Mouse (Mus musculus): ENCODE measurements at regions not wholly inside any gene's neighbourhood (a gene's known extent, or its start where the extent isn't known, plus 50 kb on each side); places are given as distances from the start of the nearest gene placed in this dataset.
"Not testable (repeated sequence)": the region's sequence is repeated elsewhere in the genome, so short reads cannot be mapped to it uniquely, and the experiment has no call there.

DNA sequence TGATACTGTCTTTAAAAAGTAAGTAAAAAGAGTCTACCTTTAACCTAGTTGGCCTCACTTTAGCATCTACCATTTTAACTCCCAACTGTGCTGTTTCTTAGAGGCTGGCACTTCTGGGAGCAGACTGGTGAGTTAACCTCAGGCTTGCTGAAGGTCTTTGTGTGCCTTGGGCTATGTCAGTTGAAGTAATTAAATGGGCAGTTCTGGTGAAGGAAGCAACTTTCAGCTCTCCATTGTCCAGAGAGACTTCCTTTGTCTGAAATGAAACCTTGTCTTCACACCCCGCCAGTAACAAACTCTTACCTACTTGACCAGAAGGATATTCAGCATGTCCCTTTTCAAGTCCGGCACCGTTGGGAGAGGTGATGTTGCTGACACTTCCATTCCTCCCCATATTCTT, 55.5 kb downstream of the Zfp281 start:
- no peak for DNase-seq

DNA sequence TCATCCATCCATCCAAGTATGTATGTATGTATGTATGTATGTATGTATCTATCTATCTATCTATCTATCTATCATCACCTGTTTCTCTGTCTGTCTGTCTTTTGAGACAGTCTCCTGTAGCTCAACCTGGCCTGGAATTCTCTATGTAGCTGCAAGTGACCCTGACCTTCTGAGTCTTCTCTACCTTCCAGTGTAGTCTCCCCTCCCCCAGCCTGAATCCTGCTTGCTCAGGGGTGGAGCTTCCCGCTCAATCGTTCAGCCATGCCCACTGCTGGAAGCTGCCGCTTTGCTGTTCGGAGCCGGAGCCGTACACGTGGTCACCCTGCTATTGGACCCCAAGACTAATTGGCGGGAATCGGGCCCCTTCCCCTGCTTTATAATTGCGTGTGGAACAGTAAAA, 57.6 kb downstream of the Zfp281 start:
- not testable (repeated sequence) for DNase-seq

DNA sequence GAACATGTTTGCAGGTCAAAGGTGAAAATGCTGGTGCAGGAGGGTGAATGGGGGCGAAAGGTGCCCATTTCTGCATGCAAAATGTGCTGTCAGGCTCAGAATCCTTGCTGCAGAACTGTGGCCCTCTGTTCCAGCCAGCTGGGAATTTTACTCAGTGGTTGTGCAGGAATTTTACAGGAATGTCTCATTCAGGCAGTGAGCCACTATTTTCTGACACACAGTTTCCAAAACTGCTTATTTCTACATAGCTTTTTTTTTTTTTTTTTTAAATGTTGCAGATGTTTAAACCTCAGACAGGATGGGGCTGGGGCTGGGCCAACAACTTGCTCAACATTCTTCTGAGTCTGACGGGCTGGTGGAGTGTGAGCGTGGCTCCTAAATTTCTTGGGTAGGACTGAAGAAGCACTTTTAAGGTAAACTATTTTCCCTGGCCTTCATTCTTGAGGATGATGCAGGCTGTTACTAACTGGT, 58.4 kb downstream of the Zfp281 start:
- DNase-seq: peak; percentile 28

DNA sequence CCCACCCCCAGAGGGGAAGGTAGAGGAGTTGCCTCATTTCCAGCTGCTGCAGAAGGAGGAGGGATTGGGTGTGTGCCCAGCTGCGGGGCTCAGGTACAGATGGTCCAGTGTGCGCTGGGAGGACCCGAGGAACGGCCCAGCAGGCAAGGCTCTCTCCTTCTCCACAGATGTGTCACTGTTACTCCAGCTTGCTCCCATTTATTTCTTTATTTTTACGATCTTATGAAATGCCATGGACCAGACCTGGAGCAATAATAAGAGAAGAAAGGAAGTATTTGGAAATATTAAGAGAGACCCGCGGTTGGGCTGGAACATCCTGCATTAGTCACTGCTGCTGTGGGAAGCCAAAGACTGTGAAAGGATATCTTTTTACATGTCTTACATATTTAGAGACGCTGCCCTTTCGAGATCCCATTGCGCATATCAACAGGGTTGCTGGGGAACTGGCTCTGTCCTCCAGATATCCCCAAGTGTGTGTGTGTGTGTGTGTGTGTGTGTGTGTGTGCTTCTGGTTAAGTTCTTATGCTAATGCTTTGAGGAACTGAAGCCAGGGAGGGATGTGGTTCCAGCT, 58.9 kb downstream of the Zfp281 start:
- no peak for DNase-seq

DNA sequence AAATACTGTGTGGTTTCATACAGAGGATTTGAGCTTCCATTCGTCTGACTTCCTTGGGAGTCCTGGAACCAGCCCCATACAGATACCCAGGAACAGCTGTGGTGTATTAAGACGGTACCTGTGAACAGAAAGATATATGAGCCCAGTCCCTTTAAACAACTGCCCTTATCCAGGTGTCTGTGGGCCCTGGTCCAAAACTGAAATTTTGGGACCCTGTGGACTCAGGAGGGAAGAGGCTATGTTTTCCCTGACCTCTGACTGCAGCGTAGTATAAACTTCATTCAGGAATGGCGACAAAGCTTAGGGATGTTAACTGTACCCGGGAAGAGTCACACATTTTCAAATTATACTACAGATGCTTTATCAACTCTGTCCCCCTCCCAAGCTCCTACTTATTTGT, 59.8 kb downstream of the Zfp281 start:
- no peak for DNase-seq

DNA sequence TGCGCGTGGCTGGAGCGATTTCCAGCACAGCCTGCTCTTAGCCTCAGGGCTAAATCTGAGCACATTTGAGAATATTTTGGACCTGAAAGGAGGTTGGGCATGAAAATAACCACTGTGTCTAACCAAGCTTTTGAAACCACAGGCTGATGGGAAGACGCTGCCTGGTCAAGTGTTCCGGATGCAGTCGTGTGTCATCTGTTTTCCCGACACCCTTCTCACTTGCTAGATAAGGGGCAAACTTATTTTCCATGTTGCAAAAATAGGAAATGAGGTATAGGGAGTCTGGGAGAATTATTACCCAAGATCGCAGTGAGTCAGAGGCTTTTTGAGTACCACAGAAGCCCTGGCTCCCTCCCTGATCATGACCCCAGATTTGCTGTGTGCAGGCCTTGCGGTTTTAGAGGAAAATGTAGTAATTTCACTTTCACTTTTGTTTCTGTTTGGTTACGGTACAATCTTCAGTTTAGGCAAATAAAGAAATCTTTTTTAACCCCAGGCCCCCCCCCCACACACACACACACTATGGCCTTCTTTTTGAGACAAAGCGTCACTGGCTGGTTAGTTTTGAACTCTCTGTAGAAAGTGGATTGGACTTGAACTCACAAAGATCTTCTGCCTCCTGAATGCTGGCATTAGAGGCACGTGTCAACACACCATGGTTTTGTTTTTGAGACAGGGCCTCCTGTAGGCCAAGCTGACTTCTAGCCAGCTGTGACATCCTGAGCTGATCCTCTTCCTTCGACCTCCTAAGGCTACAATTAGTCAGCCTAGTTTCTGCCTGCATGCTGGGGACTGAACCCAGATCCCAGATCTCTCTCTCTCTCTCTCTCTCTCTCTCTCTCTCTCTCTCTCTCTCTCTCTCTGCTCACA, 60.7 kb downstream of the Zfp281 start:
- peak; percentile 24 for DNase-seq

DNA sequence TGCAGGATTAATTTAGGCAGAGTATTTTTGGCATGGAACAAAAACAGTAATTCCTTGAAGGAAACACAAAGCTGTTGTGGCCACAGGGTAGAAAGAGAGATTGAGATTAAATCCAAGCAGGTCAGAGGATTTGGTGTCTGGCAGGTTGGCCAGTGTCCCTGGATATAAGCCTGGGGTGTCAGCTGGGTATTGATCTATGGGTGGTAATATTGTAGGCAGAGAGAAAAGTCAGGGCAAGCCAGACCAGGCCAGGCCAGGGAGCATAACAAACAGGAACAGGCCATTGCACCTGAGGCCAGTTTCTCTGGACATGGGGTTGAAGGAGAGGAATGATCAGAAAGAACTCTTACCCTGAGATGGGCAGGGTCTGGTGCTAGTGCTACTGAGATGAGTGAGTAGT, 61.8 kb downstream of the Zfp281 start:
- DNase-seq: no peak

DNA sequence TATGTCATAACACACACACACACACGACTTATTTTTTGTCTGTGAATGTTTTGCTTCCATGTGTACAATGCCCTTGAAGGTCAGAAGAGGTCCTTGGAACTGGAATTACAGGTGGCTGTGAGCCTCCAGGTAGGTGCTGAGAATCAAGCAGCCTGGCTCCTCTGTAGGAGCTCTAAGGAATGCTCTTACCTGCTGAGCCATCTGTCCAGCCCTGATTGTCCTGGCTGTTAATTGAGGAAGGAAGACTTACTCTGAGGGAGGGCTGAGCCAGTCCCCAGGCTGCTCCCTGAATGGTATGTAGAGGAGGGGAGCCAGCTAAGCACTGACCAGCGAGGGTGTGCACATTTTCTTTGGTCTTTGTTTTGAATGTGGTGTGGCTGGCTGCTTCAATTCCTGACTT, 65.4 kb downstream of the Zfp281 start:
- DNase-seq: no peak

DNA sequence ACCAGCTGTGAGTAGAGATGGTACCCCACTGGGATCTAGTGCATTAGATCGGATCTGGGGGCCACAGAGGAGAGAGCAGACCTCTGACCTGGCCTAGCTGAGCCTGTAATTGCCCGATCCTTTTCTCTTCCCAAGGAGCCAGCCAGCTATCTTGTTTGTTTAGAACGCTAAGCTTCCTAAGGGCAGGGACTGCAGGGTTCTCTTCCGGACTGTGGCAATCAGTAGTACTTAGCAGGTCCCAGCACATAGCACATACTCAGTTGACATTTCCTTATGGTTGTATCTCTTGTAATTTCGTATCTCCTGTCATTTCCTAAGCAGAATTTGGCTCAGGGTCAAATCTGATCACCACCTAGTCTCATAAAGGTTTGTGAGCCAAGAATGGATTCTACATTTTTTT, 68.7 kb downstream of the Zfp281 start:
- DNase-seq: no peak

DNA sequence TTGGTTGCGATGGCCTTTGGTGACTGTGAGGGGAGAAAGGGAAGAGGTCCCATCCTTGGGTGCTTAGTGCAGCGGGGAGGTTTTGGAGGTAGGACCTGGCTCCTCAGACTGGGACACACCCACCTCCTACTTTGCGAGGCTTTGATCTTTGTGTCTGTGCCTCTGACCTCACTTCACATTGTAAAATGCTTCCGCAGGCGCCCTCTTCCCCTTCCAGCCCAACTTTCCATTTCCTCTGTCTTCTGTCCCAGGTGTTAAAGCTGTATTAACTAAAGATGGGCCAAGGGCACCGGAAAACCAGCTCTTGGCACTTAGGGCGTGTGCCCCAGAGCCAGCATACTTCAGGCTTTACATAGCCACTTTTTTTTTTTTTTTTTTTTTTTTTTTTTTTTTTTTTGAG, 70.3 kb downstream of the Zfp281 start:
- no peak for DNase-seq

DNA sequence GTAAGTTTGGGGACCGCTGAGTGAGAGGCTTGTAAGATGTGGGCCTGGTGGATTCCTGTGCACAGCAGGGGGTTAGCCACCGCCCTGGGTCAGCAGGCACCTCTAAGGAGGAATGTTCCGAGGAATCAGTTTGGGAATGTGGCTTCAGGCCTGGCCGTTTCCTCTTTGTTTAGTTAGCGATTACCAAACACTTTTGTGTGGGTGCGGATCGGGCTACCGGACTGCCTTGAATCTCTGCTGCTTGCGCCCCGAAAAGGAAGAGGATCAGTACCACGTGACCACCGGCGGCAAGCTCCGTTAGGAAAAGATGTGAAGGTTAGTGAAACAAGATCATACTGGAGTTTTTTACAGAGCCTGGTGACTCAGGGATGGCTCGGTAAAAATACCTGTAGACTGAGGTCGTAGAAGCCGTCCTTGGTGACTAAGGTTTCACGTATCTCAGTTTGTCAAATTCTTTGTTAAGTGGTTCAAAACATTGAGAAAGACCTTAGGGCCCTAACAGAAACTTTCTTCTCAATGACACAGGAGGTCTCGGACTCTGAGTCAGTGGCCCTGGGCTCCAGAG, 71.5 kb downstream of the Zfp281 start:
- peak; percentile 33 for DNase-seq

DNA sequence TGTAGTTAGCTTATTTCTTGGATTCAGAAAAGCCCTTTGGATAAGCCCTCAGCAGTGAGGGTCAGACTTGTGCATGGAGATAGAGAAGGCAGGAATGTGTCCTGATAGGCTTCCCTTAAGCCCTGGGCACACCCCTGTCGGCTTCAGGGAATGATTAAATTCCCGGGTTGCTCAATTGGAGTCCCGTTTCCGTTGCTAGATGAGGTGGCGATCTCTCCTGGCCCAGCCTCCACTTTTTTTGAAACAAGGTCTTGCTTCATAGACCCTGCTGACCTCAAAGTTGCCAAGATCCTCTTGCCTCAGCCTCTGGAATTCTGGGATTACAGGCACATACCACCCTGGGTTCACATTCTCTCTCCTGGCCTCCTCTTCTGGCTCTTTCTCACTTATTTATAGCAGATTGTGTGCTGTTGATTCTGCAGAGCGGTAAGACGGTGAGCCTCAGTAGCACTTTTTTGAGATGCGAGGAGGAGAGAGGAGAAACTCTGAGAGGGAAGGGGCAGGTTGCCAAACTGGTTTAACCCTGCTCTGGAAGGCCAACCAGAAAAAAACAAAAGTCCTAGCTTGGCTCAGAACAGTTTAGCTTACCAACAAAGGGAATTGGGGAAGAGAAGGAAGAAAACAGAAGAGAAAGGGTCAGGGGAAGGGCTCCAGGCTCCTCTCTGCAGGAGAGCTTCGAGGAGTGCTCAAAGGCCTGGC, 73.9 kb downstream of the Zfp281 start:
- DNase-seq: no peak

DNA sequence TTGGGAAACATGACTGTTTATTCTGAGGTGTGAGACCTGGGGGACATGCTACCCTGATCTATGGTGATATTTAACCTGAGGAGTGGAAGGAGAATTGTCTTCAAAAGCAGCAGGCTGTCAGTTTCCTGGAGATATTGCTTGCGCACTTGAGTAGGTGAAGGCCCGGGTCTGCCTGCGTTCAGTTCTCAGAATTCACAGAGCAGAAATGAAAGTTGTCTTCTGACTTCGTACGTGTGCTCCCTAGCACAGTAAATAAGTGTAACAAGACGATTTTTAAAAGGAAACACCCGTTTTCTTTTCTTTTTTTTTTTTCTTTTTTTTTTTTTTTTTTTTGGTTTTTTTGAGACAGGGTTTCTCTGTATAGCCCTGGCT, 74.4 kb downstream of the Zfp281 start:
- DNase-seq: no peak

DNA sequence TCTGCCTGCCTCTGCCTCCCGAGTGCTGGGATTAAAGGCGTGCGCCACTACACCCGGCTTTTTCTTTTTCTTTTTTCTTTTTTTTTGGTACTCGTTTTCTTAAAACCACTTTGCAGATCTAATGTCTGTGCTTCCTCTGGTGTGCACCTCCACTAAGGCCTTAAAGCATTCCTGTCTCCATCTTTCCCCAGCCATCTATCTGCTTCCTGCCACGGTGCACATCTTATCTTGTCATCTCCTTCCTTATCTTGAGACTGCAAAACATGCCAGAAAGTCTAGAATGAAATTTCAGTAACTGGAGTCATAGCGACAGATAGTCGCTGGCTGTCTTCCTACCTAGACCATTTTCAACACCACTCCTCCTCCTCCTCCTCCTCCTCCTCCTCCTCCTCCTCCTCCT, 74.9 kb downstream of the Zfp281 start:
- no peak for DNase-seq

DNA sequence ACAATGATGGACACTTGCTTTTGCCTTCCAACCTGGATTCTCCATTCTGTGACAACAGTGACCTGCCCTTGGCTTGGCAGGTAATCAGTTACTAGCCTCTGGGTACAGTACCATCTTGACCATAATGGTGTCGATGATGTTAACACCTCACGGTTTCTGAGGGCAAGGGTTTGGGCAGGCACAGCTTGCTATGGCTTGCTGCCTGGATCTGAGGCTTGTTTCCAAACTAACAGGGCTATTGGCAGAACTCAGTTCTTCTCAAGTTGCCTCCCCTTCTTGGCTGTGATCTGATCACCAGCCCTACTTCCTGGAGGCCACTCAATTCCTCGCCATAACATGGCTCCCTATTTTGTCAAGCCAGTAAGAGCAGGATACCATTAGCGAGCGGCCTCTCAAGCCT, 79.4 kb downstream of the Zfp281 start:
- no peak for DNase-seq

DNA sequence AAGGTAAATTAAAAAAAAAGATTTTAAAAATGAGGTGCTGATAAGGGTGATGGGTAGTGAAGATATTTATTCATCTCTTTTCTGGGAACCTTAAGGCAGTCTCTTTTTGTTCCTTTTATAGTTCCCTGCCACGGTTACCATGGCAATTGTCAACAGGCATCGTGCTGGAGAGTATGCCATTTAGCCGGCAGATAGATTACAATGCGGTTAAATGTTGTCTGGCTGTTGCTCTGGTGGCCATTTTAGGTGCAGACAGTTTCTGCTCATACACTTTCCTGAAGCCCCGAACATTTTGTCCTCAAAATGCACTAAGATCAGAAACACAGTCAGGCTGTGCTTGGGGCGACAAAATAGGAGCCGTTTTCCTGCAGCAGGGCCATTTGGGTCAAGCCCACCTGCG, 81.8 kb downstream of the Zfp281 start:
- DNase-seq: no peak

DNA sequence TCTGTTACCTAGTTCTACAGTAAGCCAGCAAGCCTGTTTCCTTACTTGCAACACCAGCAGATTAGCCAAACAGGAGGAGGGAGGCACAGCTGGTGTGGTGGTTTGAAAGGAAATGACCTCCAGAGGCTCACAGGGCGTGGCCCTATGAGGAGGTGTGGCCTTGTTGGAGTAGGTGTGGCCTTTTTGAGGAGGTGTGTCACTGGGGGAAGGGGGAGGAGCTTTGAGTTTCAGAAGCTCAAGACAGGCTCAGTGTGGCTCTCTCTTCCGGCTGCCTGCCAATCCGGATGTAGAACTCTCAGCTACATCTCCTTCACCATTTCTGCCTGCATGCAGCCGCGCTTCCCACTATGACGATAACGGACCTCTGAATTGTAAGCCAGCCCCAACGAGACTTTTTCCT, 82.7 kb downstream of the Zfp281 start:
- no peak for DNase-seq

DNA sequence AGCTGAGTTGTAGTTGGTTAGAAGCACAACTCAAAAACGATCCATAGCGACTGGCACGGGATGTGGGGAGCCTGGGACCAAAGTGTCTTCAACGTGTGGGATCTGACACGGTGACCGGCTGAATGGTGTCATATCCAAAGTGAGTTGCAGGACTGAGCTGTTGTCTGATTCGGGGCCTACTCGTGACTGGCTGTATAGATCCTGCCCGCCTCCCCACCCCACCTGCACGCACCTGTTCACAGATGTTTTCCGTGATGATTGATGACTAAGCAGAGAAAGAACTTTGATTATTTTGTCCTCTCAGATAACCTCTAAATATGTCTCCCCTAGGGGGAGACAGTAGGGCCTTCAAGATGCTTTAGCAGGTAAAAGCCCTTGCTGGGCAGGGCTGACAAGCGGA, 83.2 kb downstream of the Zfp281 start:
- DNase-seq: no peak

DNA sequence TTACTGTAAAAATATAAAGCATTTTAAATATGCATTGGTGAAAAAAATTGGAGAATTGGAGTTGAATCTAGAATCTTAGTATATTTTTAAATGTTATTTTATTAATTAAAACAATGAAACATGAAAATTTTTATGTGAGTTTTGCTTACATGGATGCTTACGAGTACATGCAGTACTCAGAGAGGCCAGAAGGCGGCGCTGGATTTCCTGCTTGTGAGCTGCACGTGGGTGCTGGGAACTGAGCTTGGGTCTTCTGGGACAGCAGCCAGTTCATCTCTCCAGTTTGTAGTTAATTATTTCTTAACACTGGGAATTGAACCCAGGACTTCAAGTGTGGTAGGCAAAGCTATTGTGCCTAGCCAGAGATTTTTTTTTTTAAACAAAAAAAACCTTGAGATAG, 85.5 kb downstream of the Zfp281 start:
- DNase-seq: no peak

DNA sequence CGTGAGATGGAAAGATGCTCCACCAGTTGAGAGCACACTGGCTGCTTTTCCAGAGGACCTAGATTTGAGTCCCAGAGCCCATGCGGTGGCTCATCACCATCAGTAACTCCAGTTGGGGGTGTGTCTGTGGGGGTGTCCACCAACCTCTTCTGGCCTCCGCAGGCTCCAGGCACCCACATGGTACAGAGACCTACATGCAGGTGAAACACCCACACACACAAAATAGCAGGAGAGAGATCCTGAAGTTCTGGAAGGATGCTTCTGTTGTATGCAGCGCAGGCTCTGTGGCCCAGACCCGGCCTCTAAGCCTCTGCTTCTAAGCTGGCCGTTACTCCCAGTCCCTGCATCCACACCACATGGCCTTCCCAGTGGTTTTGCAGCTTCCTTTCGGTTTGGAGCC, 86.5 kb downstream of the Zfp281 start:
- no peak for DNase-seq

DNA sequence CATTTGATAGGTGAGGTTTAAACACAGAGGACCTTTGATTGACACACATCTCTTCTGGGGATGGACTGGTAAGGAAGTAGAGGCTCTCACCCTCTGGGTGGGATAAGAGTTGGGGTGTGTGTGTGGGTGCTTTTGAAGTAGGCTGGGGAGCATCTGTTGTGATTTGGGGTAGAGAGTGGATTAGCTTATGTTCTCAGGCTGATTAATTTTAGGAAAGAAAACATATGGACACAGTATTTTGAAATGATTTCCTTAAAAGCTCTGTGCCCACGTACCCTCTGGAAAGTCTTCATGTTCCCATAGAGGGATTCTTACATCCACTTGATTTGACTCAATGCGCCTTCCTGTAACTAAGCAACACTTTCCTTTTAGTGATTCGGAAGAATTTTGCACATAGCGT, 89.4 kb downstream of the Zfp281 start:
- DNase-seq: no peak

DNA sequence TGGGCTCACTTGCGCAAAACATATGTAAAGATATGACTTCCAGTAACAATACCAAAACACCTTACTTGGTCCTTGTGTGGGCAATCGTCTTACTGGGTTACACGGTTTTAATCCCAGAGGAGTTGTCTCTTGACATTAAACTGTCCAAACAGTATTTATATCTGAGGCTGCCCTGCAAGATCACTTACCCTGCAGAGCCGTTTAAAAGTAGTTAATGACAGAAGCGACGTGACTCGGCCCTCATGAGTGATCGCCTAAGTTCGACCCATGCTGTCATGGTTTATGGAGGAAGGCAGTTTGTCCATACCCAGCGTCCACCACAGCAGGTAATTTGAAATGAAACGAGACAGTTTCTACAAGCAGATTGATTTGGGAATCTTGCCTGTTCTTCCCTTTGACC, 90.3 kb downstream of the Zfp281 start:
- DNase-seq: no peak

DNA sequence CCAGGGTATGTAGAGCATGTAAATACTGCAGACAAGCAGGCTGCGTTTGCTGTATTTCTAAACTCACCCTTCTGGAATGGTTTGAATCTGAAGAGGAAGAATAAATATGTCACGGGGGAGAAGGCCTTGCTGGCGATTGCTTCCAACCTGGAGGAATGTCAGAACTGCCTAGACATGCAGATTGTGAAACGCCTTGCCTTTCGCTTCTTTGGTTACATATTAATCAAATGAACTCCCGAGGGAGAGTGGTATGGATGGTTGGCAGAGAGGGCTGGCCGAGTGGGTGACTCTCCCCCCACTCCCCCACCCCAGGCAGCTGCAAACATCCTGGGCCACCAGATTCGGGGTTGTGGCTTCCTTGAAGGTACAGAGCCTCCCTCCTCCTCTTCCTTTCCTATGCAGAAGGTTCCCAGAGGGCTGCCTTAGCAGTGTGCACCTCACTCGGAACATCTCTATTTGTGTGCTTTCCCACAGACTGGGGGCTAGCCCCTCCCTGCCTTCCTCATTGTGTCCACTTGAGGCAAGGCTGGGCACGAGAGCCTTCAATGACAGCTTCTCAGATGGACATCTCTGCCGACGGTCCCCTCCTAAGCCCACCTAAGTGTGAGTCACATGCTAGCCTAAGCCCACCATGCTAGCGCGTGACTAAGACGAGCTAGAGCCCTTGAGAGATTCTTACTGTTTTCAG, 93.3 kb downstream of the Zfp281 start:
- DNase-seq: peak; percentile 46
